Mouse (Mus musculus) spleen, adult 2 months (tissue): ENCODE results near the gene Tmem106c.

ENCODE experiments used
- CTCF ChIP-seq: fragments of 200-500 bp; IDR thresholded peaks from 2 replicates; pipeline ENCODE4 v1.5.1; 2011; ENCODE audit warnings: mild to moderate bottlenecking, inconsistent platforms; ENCODE audit not compliant: insufficient read depth, insufficient read length, insufficient replicate concordance; ENCODE audit errors: extremely low read depth
- POLR2A ChIP-seq: fragments of 200-500 bp; IDR thresholded peaks from 2 replicates; pipeline ENCODE4 v1.6.1; 2011; ENCODE audit warnings: low read depth, low read length, inconsistent platforms

- TF ChIP-seq CTCF, result no peak
- TF ChIP-seq POLR2A, result no peak
Observed at GRCm38 (mm10) chr15:97955286-97955685, 8.7 kb upstream of the Tmem106c start.
